Mouse (Mus musculus): ENCODE results near the gene Rsph14. TPM values are rescaled to one million over a fixed set of nuclear protein-coding genes. Genes with fewer than 3 reads are reported as not detected.

Gene Rsph14
- polyA plus RNA-seq, 1 experiment: not detected

DNA sequence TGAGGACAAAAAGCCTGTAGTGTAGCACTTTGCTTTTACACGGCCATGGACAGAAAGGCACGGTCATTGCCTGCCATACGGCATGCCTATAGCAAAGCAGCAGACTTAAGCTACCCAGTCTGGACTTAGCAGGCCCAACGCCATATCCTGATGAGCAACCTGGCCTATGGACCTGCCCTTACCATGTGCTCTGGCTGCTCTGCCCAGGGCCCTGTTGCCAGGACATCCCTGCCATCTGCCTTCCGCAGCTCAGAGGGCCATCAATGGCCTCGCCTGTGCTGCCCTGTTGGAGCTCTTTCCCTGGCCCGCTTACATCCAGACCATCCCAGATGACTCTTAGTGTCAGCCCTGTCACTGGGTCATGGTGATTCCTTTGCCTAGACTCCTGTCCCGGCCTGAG lies 31.0 kb downstream of the Rsph14 start:
- no peaks in the 10 kb centered on the region for H3K4me1 ChIP-seq (ENCODE audit: control insufficient read depth, insufficient read depth, low read length)
- no peak overlapping the region for H3K9ac ChIP-seq (ENCODE audit: low read depth, poor library complexity, severe bottlenecking)
- no peak overlapping the region for H3K4me3 ChIP-seq (ENCODE audit: low read depth, low read length)
- no peak overlapping the region for H3K27ac ChIP-seq (ENCODE audit: insufficient read depth, low read length)
- no peaks in the 10 kb centered on the region for H3K27me3 ChIP-seq (ENCODE audit: control insufficient read depth, insufficient read depth, low read length, poor library complexity, severe bottlenecking)
- TF ChIP-seq CTCF (IDR thresholded peaks at IDR 0.05; ENCODE audit: low read depth, low read length) (no peak), POLR2A (IDR thresholded peaks at IDR 0.05; ENCODE audit: insufficient read depth, low read length) (no peak), EP300 (IDR thresholded peaks at IDR 0.05; ENCODE audit: insufficient read depth, low read depth, low read length) (no peak)
- no peaks in the 10 kb centered on the region for H3K36me3 ChIP-seq (ENCODE audit: control insufficient read depth, insufficient read depth, low read length, poor library complexity, severe bottlenecking)
- H3K9me3 ChIP-seq (replicated peaks; ENCODE audit: control insufficient read depth, insufficient read depth, low read length, poor library complexity, severe bottlenecking): no peaks in the 10 kb centered on the region

DNA sequence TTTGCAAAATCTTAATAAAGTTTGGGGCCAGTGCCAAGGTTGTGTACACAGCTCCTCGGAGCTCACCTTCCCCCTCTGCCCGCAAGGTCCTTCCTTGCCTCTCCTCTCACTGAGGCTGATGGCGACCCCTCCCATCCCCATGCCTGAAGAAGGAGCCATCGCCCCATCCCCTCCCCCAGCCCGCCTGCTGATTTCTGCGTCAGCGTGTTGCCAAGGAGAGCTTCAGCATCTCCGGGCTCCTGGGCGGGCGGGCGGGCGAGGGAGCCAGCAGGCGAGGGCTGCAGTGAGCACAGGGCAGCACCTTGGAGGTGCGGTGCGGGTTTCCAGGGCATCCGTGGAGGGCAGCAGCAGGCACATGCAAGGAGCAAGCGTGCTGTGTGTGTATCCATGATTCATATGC lies 37.0 kb downstream of the Rsph14 start:
- Histone ChIP-seq H3K9ac (ENCODE audit: low read depth, poor library complexity, severe bottlenecking) (no peak overlapping the region), H3K27ac (ENCODE audit: insufficient read depth, low read length) (no peak overlapping the region), H3K4me1 (ENCODE audit: control insufficient read depth, insufficient read depth, low read length) (no peaks in the 10 kb centered on the region), H3K36me3 (ENCODE audit: control insufficient read depth, insufficient read depth, low read length, poor library complexity, severe bottlenecking) (no peaks in the 10 kb centered on the region), H3K9me3 (replicated peaks; ENCODE audit: control insufficient read depth, insufficient read depth, low read length, poor library complexity, severe bottlenecking) (no peaks in the 10 kb centered on the region), H3K27me3 (ENCODE audit: control insufficient read depth, insufficient read depth, low read length, poor library complexity, severe bottlenecking) (no peaks in the 10 kb centered on the region), H3K4me3 (ENCODE audit: low read depth, low read length) (no peak overlapping the region)
- no peak for TF ChIP-seq EP300 (IDR thresholded peaks at IDR 0.05; ENCODE audit: insufficient read depth, low read depth, low read length)
- TF ChIP-seq POLR2A (IDR thresholded peaks at IDR 0.05; ENCODE audit: insufficient read depth, low read length): no peak
- TF ChIP-seq CTCF (IDR thresholded peaks at IDR 0.05; ENCODE audit: low read depth, low read length): no peak

DNA sequence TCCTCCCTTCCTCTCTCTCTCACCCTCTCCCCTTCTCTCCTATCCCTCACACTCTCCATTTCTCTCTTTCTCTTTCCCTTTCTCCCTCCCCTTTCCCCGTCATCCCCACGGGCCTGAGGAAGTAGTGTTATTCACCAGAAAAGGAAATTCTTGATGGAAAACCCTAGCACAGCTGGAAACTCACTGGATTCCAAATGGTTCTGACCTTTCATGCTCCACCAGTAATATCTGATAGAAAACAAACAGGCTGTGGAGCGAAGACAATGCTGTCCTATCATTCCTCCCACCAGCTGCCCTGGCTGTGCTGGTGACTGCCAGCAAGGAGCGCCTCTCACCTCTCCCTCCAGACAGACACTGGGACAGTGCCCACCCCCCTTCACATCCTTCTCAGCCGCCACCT lies 37.5 kb downstream of the Rsph14 start:
- H3K27me3 ChIP-seq (ENCODE audit: control insufficient read depth, insufficient read depth, low read length, poor library complexity, severe bottlenecking): no peaks in the 10 kb centered on the region
- no peak overlapping the region for H3K4me3 ChIP-seq (ENCODE audit: low read depth, low read length)
- no peak overlapping the region for H3K9ac ChIP-seq (ENCODE audit: low read depth, poor library complexity, severe bottlenecking)
- no peaks in the 10 kb centered on the region for H3K36me3 ChIP-seq (ENCODE audit: control insufficient read depth, insufficient read depth, low read length, poor library complexity, severe bottlenecking)
- H3K9me3 ChIP-seq (replicated peaks; ENCODE audit: control insufficient read depth, insufficient read depth, low read length, poor library complexity, severe bottlenecking): no peaks in the 10 kb centered on the region
- no peak overlapping the region for H3K27ac ChIP-seq (ENCODE audit: insufficient read depth, low read length)
- no peaks in the 10 kb centered on the region for H3K4me1 ChIP-seq (ENCODE audit: control insufficient read depth, insufficient read depth, low read length)
- no peak for TF ChIP-seq CTCF (IDR thresholded peaks at IDR 0.05; ENCODE audit: low read depth, low read length)
- TF ChIP-seq POLR2A (IDR thresholded peaks at IDR 0.05; ENCODE audit: insufficient read depth, low read length): no peak
- no peak for TF ChIP-seq EP300 (IDR thresholded peaks at IDR 0.05; ENCODE audit: insufficient read depth, low read depth, low read length)

DNA sequence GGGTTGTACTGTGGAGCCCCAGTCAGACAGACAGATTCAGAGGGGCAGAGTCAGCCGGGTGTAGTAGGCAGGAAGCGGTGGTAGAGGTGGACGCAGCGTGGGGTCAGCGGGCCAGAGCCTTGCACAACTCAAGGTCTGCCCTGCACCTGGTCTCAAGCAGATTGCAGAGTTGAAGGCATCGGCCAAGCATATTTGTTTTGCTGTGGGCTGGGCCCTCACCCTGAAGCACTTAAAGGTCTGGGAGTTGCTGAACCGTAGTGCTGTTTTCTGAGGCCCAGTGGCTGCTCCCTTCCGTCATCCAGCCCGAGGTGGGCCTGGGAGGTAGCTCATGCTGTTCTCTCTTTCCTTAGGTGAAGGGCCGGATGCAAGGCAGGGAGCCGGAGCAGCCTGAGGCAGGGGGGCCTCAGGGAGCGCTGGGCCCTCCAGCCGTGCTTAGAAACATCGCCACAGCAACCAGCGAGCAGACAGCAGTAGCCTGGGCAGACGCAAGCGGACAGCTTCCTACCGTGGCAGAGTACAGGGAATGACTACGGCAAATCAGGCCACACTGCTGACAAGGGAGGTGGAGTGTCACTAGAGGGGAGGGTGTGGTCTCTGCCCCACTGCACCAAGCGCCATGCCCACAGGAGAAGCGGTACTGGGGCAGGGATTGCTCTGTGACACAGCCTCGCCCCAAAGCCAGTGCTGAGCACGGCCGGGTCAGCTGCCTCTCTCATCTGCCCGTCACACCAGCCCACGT lies 41.6 kb downstream of the Rsph14 start:
- Histone ChIP-seq H3K9ac (ENCODE audit: low read depth, poor library complexity, severe bottlenecking) (no peak overlapping the region), H3K9me3 (replicated peaks; ENCODE audit: control insufficient read depth, insufficient read depth, low read length, poor library complexity, severe bottlenecking) (no peaks in the 10 kb centered on the region), H3K36me3 (ENCODE audit: control insufficient read depth, insufficient read depth, low read length, poor library complexity, severe bottlenecking) (no peaks in the 10 kb centered on the region), H3K4me1 (ENCODE audit: control insufficient read depth, insufficient read depth, low read length) (no peaks in the 10 kb centered on the region), H3K4me3 (ENCODE audit: low read depth, low read length) (0 out of 2 replicates have a peak overlapping the region, but pooled peaks have one; percentile 1), H3K27ac (ENCODE audit: insufficient read depth, low read length) (no peak overlapping the region), H3K27me3 (ENCODE audit: control insufficient read depth, insufficient read depth, low read length, poor library complexity, severe bottlenecking) (no peaks in the 10 kb centered on the region)
- TF ChIP-seq EP300 (IDR thresholded peaks at IDR 0.05; ENCODE audit: insufficient read depth, low read depth, low read length) (no peak), CTCF (IDR thresholded peaks at IDR 0.05; ENCODE audit: low read depth, low read length) (no peak), POLR2A (IDR thresholded peaks at IDR 0.05; ENCODE audit: insufficient read depth, low read length) (no peak)

DNA sequence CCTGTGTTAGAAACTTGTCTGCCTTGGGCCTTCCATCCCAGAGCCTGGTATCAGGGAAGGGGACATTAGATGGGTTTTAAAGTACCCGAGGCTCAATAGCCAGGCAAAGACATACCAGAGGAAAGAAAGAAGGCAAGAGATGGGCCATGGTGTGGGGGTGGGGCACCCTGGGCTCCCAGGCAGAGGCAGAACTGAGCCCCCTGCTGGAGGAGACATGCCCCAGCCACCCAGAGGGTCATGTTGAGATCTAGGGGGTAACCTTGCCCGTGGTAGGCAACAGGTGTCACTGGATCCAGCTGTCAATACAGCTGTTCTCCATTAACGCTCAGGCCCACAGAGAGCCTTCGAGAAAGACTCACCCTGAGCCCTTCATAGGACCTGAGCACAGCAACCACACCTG lies 42.6 kb downstream of the Rsph14 start:
- peak; percentile 25 for TF ChIP-seq CTCF (IDR thresholded peaks at IDR 0.05; ENCODE audit: low read depth, low read length)
- TF ChIP-seq POLR2A (IDR thresholded peaks at IDR 0.05; ENCODE audit: insufficient read depth, low read length): no peak
- no peaks in the 10 kb centered on the region for H3K27me3 ChIP-seq (ENCODE audit: control insufficient read depth, insufficient read depth, low read length, poor library complexity, severe bottlenecking)
- no peak overlapping the region for H3K4me3 ChIP-seq (ENCODE audit: low read depth, low read length)
- H3K27ac ChIP-seq (ENCODE audit: insufficient read depth, low read length): no peak overlapping the region
- H3K36me3 ChIP-seq (ENCODE audit: control insufficient read depth, insufficient read depth, low read length, poor library complexity, severe bottlenecking): no peaks in the 10 kb centered on the region
- H3K4me1 ChIP-seq (ENCODE audit: control insufficient read depth, insufficient read depth, low read length): no peaks in the 10 kb centered on the region
- H3K9me3 ChIP-seq (replicated peaks; ENCODE audit: control insufficient read depth, insufficient read depth, low read length, poor library complexity, severe bottlenecking): no peaks in the 10 kb centered on the region
- no peak overlapping the region for H3K9ac ChIP-seq (ENCODE audit: low read depth, poor library complexity, severe bottlenecking)

DNA sequence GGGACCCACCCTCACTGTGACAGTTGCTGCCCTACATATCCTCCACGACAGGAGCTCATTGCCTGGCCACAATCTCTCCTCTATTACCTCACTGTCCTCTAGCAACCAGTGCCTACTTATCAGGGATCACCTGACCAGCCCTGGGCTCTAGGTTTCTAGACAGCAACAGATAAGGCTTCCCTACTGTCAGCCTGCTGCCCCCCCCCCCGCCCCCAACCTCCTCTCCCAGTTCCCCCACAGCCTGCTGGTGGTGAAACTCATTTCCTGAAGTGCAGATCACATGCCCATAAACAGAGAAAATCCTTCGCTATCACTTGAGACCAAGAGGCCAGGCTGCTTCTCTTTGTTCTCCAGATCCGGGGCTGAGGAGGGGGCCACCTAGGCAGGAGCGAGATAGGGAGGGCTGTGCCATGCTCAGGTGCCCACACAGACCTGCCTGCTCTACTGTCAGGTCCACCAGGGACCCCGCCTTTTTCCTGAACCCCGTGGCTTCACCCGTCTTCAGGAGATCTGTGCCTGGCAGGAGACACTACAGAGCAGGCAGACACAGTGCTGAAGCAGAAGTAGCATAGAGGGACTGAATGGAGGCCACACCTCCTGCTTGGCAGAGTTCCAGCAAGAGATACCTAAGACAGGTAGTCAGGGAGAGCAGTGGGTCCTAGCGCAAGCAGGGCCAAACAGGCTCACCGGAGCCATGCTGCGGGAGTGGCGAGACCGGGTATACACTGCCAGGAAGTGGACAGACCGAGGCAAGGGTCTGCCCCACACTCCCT lies 44.5 kb downstream of the Rsph14 start:
- no peak overlapping the region for H3K27ac ChIP-seq (ENCODE audit: insufficient read depth, low read length)
- no peaks in the 10 kb centered on the region for H3K27me3 ChIP-seq (ENCODE audit: control insufficient read depth, insufficient read depth, low read length, poor library complexity, severe bottlenecking)
- TF ChIP-seq CTCF (IDR thresholded peaks at IDR 0.05; ENCODE audit: low read depth, low read length) (no peak), POLR2A (IDR thresholded peaks at IDR 0.05; ENCODE audit: insufficient read depth, low read length) (no peak), EP300 (IDR thresholded peaks at IDR 0.05; ENCODE audit: insufficient read depth, low read depth, low read length) (no peak)
- no peak overlapping the region for H3K4me3 ChIP-seq (ENCODE audit: low read depth, low read length)
- no peaks in the 10 kb centered on the region for H3K9me3 ChIP-seq (replicated peaks; ENCODE audit: control insufficient read depth, insufficient read depth, low read length, poor library complexity, severe bottlenecking)
- no peaks in the 10 kb centered on the region for H3K4me1 ChIP-seq (ENCODE audit: control insufficient read depth, insufficient read depth, low read length)
- no peaks in the 10 kb centered on the region for H3K36me3 ChIP-seq (ENCODE audit: control insufficient read depth, insufficient read depth, low read length, poor library complexity, severe bottlenecking)
- H3K9ac ChIP-seq (ENCODE audit: low read depth, poor library complexity, severe bottlenecking): no peak overlapping the region
